Mouse (Mus musculus) spleen, adult 2 months (tissue): Measurements from ENCODE around the gene Agmat.
"Not testable (repeated sequence)": the region's sequence is repeated elsewhere in the genome, so short reads cannot be mapped to it uniquely, and the experiment has no call there.

Experiments
- CTCF ChIP-seq: fragments of 200-500 bp; IDR thresholded peaks from 2 replicates; pipeline ENCODE4 v1.5.1; 2011; ENCODE audit warnings: mild to moderate bottlenecking, inconsistent platforms; ENCODE audit not compliant: insufficient read depth, insufficient read length, insufficient replicate concordance; ENCODE audit errors: extremely low read depth
- POLR2A ChIP-seq: fragments of 200-500 bp; IDR thresholded peaks from 2 replicates; pipeline ENCODE4 v1.6.1; 2011; ENCODE audit warnings: low read depth, low read length, inconsistent platforms

GRCm38 (mm10) chr4:141773019-141773418, 26.5 kb downstream of the Agmat start:
- TF ChIP-seq CTCF, POLR2A: not testable (repeated sequence)
